Mouse (Mus musculus) 416B (cell line): Measurements from ENCODE around the gene Ccdc85c.

Source experiments
- DNase-seq: peaks from one replicate; pipeline ENCODE4 v3.0.0; 2011; ENCODE audit warnings: low read depth

Gene Ccdc85c

GRCm38 (mm10) chr12:108174606-108175505 lies 100.4 kb downstream of the Ccdc85c start:
- DNase-seq, result no peak

- DNase-seq, result no peak
Observed at GRCm38 (mm10) chr12:108172639-108173038, 102.6 kb downstream of the Ccdc85c start.

GRCm38 (mm10) chr12:108171336-108171735 lies 103.9 kb downstream of the Ccdc85c start:
- DNase-seq, result peak; percentile 22

- DNase-seq, result peak; percentile 59
Observed at GRCm38 (mm10) chr12:108170467-108170866, 104.8 kb downstream of the Ccdc85c start.

GRCm38 (mm10) chr12:108168909-108169308 lies 106.3 kb downstream of the Ccdc85c start:
- no peak for DNase-seq

- DNase-seq, result no peak
Observed at GRCm38 (mm10) chr12:108163706-108164105, 111.5 kb downstream of the Ccdc85c start.

- DNase-seq, result peak; percentile 51
Observed at GRCm38 (mm10) chr12:108162036-108162435, 113.2 kb downstream of the Ccdc85c start.

GRCm38 (mm10) chr12:108159863-108160262 lies 115.4 kb downstream of the Ccdc85c start:
- no peak for DNase-seq
